Mouse (Mus musculus) R1 (cell line): ENCODE measurements around the gene Tns1.

Source experiments
- DNase-seq: peaks from one replicate; pipeline ENCODE4 v3.0.0-alpha.2; 2018; ENCODE audit warnings: low read depth, low spot score

The Tns1 gene

GRCm38 (mm10) chr1:74091611-74092224, 32.5 kb downstream of the Tns1 start:
- peak; percentile 74 for DNase-seq

DNA sequence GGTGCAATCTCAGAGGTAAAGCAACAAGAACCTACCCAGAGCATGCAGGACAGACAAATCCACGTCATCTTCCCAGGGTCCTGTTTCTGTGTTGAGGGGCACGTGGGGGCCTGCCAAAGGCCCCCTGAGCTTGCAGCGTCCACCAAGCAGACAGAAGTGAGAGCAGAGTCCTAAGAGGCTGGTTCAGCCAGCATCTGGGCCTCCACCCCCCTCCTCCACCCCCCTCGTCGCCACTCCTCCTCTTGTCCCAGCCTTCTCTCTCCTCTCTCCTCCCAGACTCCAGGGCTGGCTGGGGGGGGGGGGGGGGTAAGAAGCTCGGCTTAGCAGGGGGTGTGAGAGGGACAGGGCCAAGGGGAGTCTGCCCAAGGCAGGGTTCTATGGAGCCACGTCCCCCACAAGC, 33.1 kb downstream of the Tns1 start:
- peak; percentile 35 for DNase-seq

DNA sequence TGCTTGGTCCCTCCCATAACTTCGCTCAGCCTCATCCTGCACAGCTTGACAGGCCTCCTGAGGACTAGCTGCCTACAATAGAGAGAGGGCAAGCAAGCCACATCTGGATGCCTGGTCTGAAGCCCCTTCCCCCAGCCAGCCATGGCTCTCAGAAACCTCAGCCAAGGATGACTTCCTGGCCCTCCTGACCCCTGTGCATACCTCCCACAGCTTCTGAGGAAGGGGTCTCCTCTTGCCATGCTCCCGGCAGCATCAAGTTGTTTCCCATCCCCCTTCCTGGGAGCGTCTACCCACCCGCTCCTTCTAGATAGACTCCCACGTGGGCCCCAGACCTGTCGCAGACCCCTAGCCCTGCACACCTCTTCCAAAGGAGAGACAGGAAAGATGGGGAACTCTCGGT, 33.9 kb downstream of the Tns1 start:
- no peak for DNase-seq

- DNase-seq = no peak
Measured at GRCm38 (mm10) chr1:74088569-74088968, 35.7 kb downstream of the Tns1 start.

DNA sequence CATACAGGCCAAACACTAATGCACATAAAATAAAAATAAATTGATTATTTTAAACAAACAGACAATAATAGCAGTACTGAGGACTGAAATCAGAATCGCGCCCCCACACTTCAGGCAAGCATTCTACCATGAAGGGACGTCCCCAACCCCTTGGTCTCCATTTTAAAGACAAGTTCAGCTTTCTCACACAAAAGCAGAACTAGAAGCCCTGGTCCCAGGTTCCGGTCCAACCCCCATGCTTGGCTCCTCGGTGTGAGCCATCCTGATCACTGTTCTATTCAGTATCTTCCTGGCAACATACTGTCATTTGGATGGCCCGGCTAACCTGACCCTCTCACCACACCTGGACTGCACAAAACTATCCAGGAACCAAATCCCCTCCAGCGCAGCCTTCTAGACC, 38.7 kb downstream of the Tns1 start:
- no peak for DNase-seq

DNA sequence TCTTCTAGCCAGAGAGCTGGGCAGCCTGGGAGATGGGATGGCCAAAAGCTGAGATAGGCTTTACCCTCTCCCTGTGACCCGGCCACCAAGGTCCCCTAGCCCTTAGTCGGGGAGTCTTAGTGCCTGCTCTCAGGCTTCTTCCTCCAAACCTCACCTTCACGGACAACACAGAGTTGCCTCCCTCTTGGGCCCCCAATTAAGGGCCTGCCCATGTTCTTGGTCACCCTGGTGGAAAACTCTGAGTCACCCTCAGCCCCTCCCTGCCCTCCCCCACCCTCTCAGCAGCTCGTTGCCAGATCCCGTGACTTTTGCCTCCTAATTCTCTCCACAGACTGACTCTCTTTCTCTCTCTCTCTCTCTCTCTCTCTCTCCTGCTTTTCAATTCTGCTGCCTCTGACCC, 39.5 kb downstream of the Tns1 start:
- no peak for DNase-seq

- DNase-seq = no peak
Measured at GRCm38 (mm10) chr1:74084065-74084705, 40.1 kb downstream of the Tns1 start.

- peak; percentile 82 for DNase-seq
Measured at GRCm38 (mm10) chr1:74082841-74083463, 41.3 kb downstream of the Tns1 start.

DNA sequence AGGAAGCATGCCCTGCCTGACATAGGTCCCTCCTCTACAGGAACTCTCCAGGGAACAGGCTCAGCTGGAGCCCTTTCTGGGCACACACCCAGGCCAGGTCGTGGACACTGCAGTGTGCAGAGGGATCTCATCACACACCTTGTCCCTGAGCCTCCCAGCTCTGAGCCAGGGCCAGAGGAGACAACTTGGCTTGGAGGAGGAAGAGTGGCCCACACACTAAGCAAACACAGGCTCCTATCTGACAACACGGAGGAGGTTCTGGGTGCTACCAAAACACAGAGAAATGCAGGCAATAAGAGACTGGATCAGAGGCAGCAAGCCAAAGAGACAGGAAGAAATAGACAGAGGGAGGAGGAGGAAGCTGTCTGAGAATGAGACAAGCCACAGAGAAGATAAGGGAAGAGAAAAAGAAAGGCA, 42.7 kb downstream of the Tns1 start:
- DNase-seq = no peak

- DNase-seq = peak; percentile 76
Measured at GRCm38 (mm10) chr1:74077353-74077752, 46.9 kb downstream of the Tns1 start.

- DNase-seq = no peak
Measured at GRCm38 (mm10) chr1:74076230-74076629, 48.0 kb downstream of the Tns1 start.

DNA sequence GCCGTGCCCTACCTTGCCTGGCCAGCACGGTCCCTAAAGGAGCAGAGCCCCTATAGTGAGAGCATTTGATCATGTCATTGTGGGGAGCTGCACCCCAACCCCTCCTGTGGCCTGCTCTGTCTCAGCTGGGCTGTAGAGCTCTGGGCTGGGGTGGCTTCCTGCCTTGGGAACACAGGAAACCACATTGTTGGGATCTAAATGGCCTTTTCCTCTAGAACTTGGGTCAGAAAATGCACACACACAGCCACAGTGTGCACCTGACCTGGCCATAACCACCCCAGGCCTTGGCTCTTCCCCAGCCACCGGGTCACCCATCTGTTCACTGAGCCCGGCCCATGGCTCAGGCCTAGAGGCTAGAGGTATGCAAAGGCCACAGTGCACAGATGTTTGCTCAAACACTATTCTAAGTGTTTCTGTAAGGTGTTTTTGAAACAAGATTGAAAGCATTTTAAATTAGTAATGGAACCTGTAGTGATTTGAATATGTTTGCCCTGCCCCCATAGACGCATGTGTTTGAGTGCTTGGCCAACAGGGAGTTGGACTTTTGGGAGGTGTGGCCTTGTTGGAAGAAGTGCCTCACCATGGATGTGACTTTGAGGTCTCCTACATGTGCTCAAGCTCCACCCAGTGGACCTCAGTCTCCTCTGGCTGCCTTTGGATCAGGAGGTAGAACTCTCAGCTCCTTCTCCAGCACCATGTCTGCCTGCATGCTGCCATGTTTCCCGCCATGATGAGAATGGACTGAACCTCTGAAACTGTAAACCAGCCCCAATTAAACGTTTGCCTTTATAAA, 49.4 kb downstream of the Tns1 start:
- no peak for DNase-seq

- no peak for DNase-seq
Measured at GRCm38 (mm10) chr1:74073791-74074190, 50.5 kb downstream of the Tns1 start.

GRCm38 (mm10) chr1:74070745-74071144, 53.5 kb downstream of the Tns1 start:
- no peak for DNase-seq

DNA sequence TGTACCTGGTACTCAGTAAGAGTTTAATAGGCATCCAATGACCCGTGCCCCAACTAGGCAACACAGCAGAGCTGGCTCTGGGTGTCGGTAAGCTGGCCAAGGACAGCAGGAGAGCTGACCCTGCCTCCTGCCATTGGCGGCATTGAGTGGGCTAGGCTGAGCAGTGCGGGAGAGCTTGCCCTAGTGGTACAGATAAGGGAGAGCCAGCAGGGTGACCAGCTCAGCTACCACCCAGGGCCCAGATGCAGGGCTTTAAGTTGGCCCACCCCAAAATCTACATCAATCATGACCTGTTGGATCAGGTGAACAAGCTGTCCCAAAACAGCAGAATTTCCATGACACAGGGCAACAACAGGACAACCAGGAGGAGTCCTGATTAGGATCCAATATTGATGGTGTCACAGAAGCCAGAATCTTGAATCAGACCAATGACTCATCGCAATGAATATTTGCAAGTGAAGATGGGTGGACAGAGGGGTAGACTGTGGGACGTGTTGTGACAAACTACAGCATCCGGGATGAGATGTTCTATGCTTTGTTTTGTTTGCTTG, 54.2 kb downstream of the Tns1 start:
- peak; percentile 56 for DNase-seq

DNA sequence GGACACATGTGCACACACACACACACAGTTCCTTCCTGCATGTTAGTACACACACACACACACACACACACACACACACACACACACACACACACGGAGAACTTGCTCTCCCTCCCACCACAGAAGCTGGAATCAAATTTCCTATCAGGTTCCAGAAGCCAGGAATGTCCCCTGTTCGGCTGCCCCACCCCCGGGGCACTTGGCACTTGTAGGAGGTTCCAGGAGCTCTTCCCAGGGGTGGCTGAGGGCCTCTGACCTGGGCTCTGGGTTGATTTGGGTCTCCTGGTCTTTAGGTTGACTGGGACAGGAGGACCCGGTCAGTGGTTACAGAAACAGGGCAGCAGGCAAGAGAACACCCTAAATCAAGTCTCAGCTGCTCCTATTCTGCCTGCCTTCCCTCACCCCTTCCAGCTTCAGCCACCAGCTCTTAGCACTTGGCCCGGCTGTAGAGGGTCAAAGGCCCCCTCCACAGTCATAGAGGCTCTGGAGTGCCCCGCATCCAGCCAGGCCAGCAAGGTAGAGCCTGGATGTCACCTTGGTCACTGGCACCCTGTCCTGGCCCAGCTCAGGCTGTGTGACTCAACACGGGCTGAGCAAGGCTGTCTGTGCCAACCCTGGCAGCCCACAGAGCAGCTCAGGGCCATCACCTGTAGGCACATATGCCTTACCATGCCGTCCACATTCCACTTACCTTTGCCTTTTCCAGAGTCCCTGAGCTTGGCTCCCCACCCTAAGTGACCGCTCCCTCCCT, 55.0 kb downstream of the Tns1 start:
- DNase-seq = peak; percentile 27

DNA sequence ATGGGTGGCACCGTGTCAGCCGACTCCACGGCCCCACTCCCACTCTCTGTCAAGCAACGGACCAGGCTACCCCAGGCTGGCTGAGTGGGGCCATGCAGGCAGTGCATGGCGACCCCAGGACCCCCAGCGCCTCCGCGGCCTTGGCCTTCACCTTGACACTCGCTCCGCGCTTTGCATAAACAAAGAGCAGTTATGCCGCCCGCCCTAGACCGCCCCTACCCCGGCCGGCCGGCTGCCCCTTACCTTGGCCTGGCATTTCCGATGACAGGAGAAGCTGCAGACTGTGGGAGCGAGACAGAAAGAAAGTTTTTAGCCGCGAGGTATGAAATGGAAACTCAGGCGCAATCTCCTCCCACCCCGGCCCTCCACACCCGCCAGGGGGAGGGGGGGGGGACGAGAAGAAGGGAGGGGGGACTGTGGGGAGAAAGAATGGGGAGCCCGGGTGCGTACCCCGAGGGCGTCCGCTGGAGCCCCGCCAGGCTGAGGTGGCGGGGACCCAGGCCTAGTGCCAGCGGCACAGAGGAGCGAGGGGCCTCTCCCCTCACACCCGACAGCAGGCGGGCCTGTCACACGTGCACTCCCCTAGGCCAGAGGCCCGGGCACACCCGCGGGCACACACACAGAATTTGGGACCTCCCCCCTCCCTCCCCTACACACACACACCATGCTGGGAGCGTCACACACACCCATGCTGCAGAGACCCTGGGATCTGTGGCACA, 55.7 kb downstream of the Tns1 start:
- DNase-seq = peak; percentile 14

DNA sequence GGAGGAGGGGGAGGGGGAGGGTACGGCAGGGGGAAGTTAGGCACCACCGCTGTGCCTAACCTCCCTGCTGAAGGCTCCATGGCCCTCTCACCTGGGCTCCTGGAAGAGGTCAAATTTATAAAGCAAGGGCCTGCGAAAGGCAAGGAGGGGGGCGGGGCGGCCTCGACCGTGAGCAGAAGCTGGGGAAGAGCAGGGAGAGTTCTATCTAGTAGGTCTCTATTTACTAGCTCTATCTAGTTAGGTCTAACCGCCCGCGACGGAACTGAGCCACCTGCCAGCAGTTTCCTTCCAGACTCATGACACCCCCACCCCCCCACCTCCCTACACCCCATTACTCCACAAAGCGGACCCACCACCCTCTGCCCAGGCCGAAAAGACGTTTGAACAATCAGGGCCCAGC, 56.4 kb downstream of the Tns1 start:
- peak; percentile 33 for DNase-seq

GRCm38 (mm10) chr1:74066576-74066975, 57.7 kb downstream of the Tns1 start:
- DNase-seq = no peak

DNA sequence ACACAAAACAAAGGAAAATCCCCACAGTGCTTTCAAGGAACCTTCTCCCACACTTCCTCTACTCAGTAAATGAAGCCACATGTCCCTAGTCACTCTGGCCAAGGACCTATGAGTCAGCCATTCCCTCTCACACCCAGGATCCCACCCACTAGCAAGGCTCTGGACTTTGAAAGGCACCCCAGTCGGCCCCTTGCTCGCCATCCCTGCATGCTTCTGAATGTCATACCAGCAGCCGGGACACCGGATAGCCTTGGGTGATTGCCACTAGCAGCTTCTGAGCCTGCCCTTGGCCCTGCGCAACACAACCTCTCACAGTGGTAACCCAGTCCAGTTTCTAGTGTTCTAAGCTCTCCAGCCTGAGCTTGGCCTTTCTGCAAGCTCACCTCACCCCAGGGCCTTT, 58.2 kb downstream of the Tns1 start:
- no peak for DNase-seq

- DNase-seq = no peak
Measured at GRCm38 (mm10) chr1:74060046-74060445, 64.2 kb downstream of the Tns1 start.
